Mouse (Mus musculus): ENCODE data around the gene Pkdrej. TPM values are rescaled to one million over a fixed set of nuclear protein-coding genes. Genes with fewer than 3 reads are reported as not detected.

Pkdrej gene
- polyA plus RNA-seq, 1 experiment from 2014 or later, result 0.26 TPM

DNA sequence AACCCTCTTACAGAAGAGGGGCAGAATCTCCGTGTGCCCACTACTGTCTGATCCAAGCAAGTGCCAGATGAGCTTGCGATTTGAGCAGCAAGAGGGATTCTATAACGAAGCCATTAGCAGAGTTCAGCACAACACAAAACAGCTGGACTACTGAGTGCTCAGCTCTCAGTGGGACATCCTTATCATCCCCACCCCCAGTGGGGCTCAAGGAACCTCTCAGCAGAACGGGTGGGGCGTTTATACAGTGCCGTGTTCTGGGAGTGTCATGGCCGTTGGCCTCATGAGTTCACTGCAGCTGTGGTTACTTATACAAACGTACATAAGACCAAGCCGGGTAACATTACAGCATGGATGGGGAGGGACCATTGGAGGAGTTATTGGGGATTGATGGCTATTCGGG is 8.1 kb downstream of the Pkdrej start:
- Histone ChIP-seq H3K9me3 (ENCODE audit: control insufficient read depth, low read length) (peaks cover 13% of the 10 kb centered on the region; the same call in 1 of the 2 replicates), H3K9ac (ENCODE audit: low read depth, low read length) (no peak overlapping the region)
- no peak for DNase-seq (ENCODE audit: low spot score)

GRCm38 (mm10) chr15:85811535-85812277 is 9.8 kb downstream of the Pkdrej start, which contains the start of gene Cdpf1:
Gene Cdpf1 (minus strand): TSS chr15:85811697.
- Histone ChIP-seq H3K9ac (ENCODE audit: low read depth, low read length) (peak within 1 kb of the TSS; percentile 78), H3K36me3 (ENCODE audit: control insufficient read depth, insufficient read depth, low read length) (no peaks in the 10 kb centered on the region), H3K4me2 (ENCODE audit: low read depth, low read length) (peak within 1 kb of the TSS; percentile 60), H3K27ac (replicated peaks; ENCODE audit: low read depth, low read length) (peak within 1 kb of the TSS; percentile 87), H3K4me3 (ENCODE audit: low read depth, low read length) (peak within 1 kb of the TSS; percentile 65), H3K27me3 (replicated peaks; ENCODE audit: control insufficient read depth, insufficient read depth, low read length) (no peaks in the 10 kb centered on the region), H3K9me3 (ENCODE audit: control insufficient read depth, low read length) (no peaks in the 10 kb centered on the region), H3K4me1 (ENCODE audit: control insufficient read depth, insufficient read depth, low read length) (peaks cover 7% of the 10 kb centered on the region)
- DNase-seq (ENCODE audit: low spot score) (peak; percentile 98), ATAC-seq (ENCODE audit: low read depth) (peak; percentile 95)
- 2% methylated on average over 29 of the region's 36 CpGs for WGBS

More for the DNA sequence above, 8.1 kb downstream of the Pkdrej start:
- Histone ChIP-seq H3K27ac (replicated peaks; ENCODE audit: low read depth, low read length) (no peak overlapping the region), H3K4me2 (ENCODE audit: low read depth, low read length) (no peak overlapping the region), H3K4me3 (ENCODE audit: low read depth, low read length) (no peak overlapping the region), H3K36me3 (ENCODE audit: control insufficient read depth, insufficient read depth, low read length) (no peaks in the 10 kb centered on the region), H3K4me1 (ENCODE audit: control insufficient read depth, insufficient read depth, low read length) (peaks cover 7% of the 10 kb centered on the region), H3K27me3 (replicated peaks; ENCODE audit: control insufficient read depth, insufficient read depth, low read length) (no peaks in the 10 kb centered on the region)
- no peak for ATAC-seq (ENCODE audit: low read depth)
- 64% methylated on average over 10 of the region's 10 CpGs for WGBS

DNA sequence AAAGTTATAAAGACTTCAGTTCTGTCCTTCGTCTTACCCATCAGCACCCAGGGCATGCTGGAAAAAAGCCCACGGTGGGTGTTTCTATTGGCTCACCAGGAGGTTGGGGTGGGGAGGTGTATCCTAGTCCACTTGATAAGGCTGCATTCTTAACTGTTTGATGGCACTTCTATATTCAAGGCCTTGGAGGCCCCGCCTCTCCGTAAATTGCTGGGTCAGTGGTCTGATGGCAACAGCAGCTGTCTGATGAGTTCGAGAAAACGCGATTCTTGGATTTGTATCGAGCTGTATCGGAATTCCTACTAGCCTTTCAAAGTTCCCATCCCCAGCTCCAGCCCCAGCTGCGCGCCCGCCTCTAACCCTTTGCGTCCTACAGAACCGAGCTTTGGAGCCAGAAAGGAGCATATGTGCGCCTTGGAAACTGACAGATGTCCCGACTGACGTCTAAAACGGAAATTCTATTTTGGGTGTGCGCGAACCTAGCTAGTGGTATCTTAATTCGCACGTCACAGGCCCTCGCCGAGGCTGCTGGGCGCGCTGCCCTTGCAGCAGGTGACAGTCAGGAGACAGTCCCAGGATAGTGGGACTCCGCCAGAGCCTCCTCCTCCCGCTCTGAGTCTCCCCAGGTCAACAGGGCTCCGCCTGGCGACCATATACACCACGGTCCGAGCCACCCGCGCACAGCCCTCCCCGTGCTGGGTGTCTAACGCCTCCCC is 10.6 kb downstream of the Pkdrej start:
- Histone ChIP-seq H3K27me3 (replicated peaks; ENCODE audit: control insufficient read depth, insufficient read depth, low read length) (no peaks in the 10 kb centered on the region), H3K4me1 (ENCODE audit: control insufficient read depth, insufficient read depth, low read length) (peaks cover 7% of the 10 kb centered on the region), H3K4me3 (ENCODE audit: low read depth, low read length) (peak overlapping the region; percentile 65), H3K4me2 (ENCODE audit: low read depth, low read length) (peak overlapping the region; percentile 60), H3K36me3 (ENCODE audit: control insufficient read depth, insufficient read depth, low read length) (no peaks in the 10 kb centered on the region), H3K9ac (ENCODE audit: low read depth, low read length) (peak overlapping the region; percentile 78), H3K27ac (replicated peaks; ENCODE audit: low read depth, low read length) (peak overlapping the region; percentile 87; the same call in 1 of the 2 replicates), H3K9me3 (ENCODE audit: control insufficient read depth, low read length) (no peaks in the 10 kb centered on the region)
- peak; percentile 90 for ATAC-seq (ENCODE audit: low read depth)
- 5% methylated on average over 35 of the region's 36 CpGs for WGBS
- peak; percentile 45 for DNase-seq (ENCODE audit: low spot score)

DNA sequence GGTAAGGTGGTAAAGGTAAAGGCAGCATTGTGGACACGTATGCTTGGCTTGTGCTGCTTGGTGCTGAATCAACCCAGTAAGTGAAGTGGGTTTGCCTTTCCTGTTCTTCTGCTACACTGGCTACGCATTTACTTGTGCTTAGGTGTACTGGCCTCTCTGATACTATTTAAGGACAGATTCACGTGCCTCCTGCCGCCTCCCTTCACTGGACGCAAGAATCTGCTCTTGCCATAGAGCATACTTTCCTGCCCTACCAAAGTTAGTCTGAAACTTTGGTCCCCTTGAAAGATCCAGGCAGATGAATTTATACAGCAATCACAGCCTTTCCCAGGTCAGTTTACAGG is 11.1 kb downstream of the Pkdrej start:
- Histone ChIP-seq H3K27ac (replicated peaks; ENCODE audit: low read depth, low read length) (no peak overlapping the region), H3K4me1 (ENCODE audit: control insufficient read depth, insufficient read depth, low read length) (peaks cover 7% of the 10 kb centered on the region), H3K36me3 (ENCODE audit: control insufficient read depth, insufficient read depth, low read length) (no peaks in the 10 kb centered on the region), H3K27me3 (replicated peaks; ENCODE audit: control insufficient read depth, insufficient read depth, low read length) (no peaks in the 10 kb centered on the region), H3K4me2 (ENCODE audit: low read depth, low read length) (peak overlapping the region; percentile 60), H3K4me3 (ENCODE audit: low read depth, low read length) (peak overlapping the region; percentile 65), H3K9ac (ENCODE audit: low read depth, low read length) (peak overlapping the region; percentile 78; the same call in 1 of the 2 replicates), H3K9me3 (ENCODE audit: control insufficient read depth, low read length) (no peaks in the 10 kb centered on the region)
- DNase-seq (ENCODE audit: low spot score), result no peak
- 75% methylated on average over 5 of the region's 5 CpGs for WGBS
- no peak for ATAC-seq (ENCODE audit: low read depth)

DNA sequence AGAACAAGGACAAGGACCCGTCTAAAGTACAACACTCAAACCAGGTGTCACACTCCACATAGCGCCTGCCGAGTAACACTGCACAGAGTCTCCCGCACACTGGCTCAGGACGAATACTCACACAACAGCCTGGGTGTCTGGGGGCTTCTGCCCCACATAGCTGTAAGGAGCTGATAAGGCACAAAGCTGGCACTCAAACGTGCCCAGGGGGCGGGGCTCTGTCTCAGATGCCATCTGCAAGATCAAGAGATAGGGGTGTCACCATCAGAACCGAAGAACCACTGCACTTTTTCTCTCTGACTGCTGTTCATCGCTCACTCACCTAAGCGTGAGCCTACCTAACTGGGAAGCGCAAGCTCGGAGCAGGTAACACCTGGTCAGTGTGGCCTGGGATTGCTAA is 12.4 kb downstream of the Pkdrej start:
- ATAC-seq (ENCODE audit: low read depth) (no peak), DNase-seq (ENCODE audit: low spot score) (no peak)
- no peak overlapping the region for H3K4me2 ChIP-seq (ENCODE audit: low read depth, low read length)
- WGBS, result 84% methylated on average over 12 of the region's 12 CpGs
- H3K36me3 ChIP-seq (ENCODE audit: control insufficient read depth, insufficient read depth, low read length), result no peaks in the 10 kb centered on the region
- no peak overlapping the region for H3K4me3 ChIP-seq (ENCODE audit: low read depth, low read length)
- H3K9me3 ChIP-seq (ENCODE audit: control insufficient read depth, low read length), result no peaks in the 10 kb centered on the region
- H3K4me1 ChIP-seq (ENCODE audit: control insufficient read depth, insufficient read depth, low read length), result peaks cover 7% of the 10 kb centered on the region
- no peak overlapping the region for H3K27ac ChIP-seq (replicated peaks; ENCODE audit: low read depth, low read length)
- H3K27me3 ChIP-seq (replicated peaks; ENCODE audit: control insufficient read depth, insufficient read depth, low read length), result no peaks in the 10 kb centered on the region
- H3K9ac ChIP-seq (ENCODE audit: low read depth, low read length), result no peak overlapping the region

GRCm38 (mm10) chr15:85808434-85808833 is 13.1 kb downstream of the Pkdrej start:
- WGBS, result 57% methylated on average over 8 of the region's 8 CpGs
- H3K9ac ChIP-seq (ENCODE audit: low read depth, low read length), result no peak overlapping the region

DNA sequence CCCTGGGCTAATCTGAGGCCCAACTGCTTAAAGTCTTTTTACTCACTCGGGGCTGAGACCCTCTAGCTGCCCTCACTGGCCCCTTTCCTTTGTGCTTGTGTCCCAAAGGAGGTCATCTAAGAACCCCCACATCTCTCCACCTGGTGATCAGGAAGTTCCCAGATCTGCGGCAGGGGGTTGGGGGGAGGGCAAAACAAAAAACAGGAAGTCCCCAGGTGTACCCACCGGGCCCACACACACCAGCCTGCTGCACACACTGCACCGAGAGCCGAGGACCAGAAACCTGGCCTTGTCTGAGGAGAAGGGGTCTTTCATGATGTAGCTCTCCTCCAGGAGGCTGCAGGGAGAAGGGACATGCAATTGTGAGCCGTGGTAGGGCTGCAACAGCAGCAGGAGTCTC is 13.5 kb downstream of the Pkdrej start:
- ATAC-seq (ENCODE audit: low read depth), result no peak
- DNase-seq (ENCODE audit: low spot score), result no peak
- Histone ChIP-seq H3K9ac (ENCODE audit: low read depth, low read length) (no peak overlapping the region), H3K4me3 (ENCODE audit: low read depth, low read length) (no peak overlapping the region), H3K27me3 (replicated peaks; ENCODE audit: control insufficient read depth, insufficient read depth, low read length) (no peaks in the 10 kb centered on the region), H3K27ac (replicated peaks; ENCODE audit: low read depth, low read length) (no peak overlapping the region), H3K4me2 (ENCODE audit: low read depth, low read length) (no peak overlapping the region), H3K4me1 (ENCODE audit: control insufficient read depth, insufficient read depth, low read length) (peaks cover 7% of the 10 kb centered on the region), H3K9me3 (ENCODE audit: control insufficient read depth, low read length) (no peaks in the 10 kb centered on the region), H3K36me3 (ENCODE audit: control insufficient read depth, insufficient read depth, low read length) (no peaks in the 10 kb centered on the region)
- 85% methylated on average over 6 of the region's 6 CpGs for WGBS

More at GRCm38 (mm10) chr15:85808434-85808833, 13.1 kb downstream of the Pkdrej start:
- Histone ChIP-seq H3K36me3 (ENCODE audit: control insufficient read depth, insufficient read depth, low read length) (no peaks in the 10 kb centered on the region), H3K4me1 (ENCODE audit: control insufficient read depth, insufficient read depth, low read length) (peaks cover 7% of the 10 kb centered on the region), H3K9me3 (ENCODE audit: control insufficient read depth, low read length) (no peaks in the 10 kb centered on the region), H3K4me3 (ENCODE audit: low read depth, low read length) (no peak overlapping the region), H3K27ac (replicated peaks; ENCODE audit: low read depth, low read length) (no peak overlapping the region), H3K4me2 (ENCODE audit: low read depth, low read length) (no peak overlapping the region), H3K27me3 (replicated peaks; ENCODE audit: control insufficient read depth, insufficient read depth, low read length) (no peaks in the 10 kb centered on the region)
- no peak for ATAC-seq (ENCODE audit: low read depth)
- DNase-seq (ENCODE audit: low spot score), result no peak

GRCm38 (mm10) chr15:85807404-85807803 is 14.1 kb downstream of the Pkdrej start:
- WGBS, result 77% methylated on average over 4 of the region's 4 CpGs
- no peak overlapping the region for H3K27ac ChIP-seq (replicated peaks; ENCODE audit: low read depth, low read length)
- H3K4me1 ChIP-seq (ENCODE audit: control insufficient read depth, insufficient read depth, low read length), result peaks cover 7% of the 10 kb centered on the region
- H3K9ac ChIP-seq (ENCODE audit: low read depth, low read length), result no peak overlapping the region
- H3K4me2 ChIP-seq (ENCODE audit: low read depth, low read length), result no peak overlapping the region
- no peak overlapping the region for H3K4me3 ChIP-seq (ENCODE audit: low read depth, low read length)
- H3K9me3 ChIP-seq (ENCODE audit: control insufficient read depth, low read length), result no peaks in the 10 kb centered on the region
- H3K36me3 ChIP-seq (ENCODE audit: control insufficient read depth, insufficient read depth, low read length), result no peaks in the 10 kb centered on the region
- ATAC-seq (ENCODE audit: low read depth) (no peak), DNase-seq (ENCODE audit: low spot score) (no peak)
- H3K27me3 ChIP-seq (replicated peaks; ENCODE audit: control insufficient read depth, insufficient read depth, low read length), result no peaks in the 10 kb centered on the region

All from embryonic facial prominence, embryonic 14.5 days (tissue).